In the genomic region with DNA sequence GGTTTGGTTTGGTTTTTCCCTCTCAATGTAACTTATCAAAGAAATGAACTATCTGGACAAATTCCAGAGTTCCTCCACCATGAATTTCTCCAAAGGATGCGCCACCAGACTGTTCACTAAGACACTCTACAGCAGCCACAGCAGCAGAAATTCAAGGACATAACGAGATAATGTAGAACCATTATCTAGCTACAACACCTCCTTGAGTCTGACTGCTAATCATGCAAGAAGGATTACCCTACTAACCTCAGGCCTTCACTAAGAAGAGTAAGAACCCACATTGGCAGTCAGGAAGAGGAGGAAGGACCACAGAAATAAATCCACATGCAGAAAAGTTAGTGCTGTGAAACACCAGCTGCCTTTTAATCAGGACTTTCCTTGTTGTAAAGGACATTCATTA, we compare ENCODE assay signal across 21 mouse cellular contexts.
"Had no signal": no experiment of that assay in that cellular context is flagged by ENCODE, and none has a peak within 500 bp of the region (broad histone marks: within the 10 kb centered on the region; RNA-seq: fewer than 3 reads in every experiment).

No protein-coding gene starts in this region.

- DNase-seq: heart, postnatal 10 days; heart, postnatal 14 days; heart, postnatal 36 days; heart, postnatal 4 days; kidney, adult 11 months; kidney, adult 2 months; kidney, adult 8-10 months; kidney, adult 9 months; kidney, postnatal 10 days; kidney, postnatal 14 days; kidney, postnatal 25 days; kidney, postnatal 36 days; kidney, postnatal 4 days; layer of hippocampus, adult 9-11 months; layer of hippocampus, postnatal 36 days had no signal

- ATAC-seq: hindbrain, embryonic 16.5 days; hindbrain, postnatal 0 days; inflammation-experienced regulatory T-cells, adult 6 months; intestine, embryonic 15.5 days; intestine, embryonic 16.5 days; intestine, postnatal 0 days had no signal
